Mouse (Mus musculus) kidney, postnatal 10 days (tissue): ENCODE results near the gene Slc25a51.
"Not testable (repeated sequence)": the region's sequence is repeated elsewhere in the genome, so short reads cannot be mapped to it uniquely, and the experiment has no call there.

Experiments used
- DNase-seq: peaks from one replicate; pipeline ENCODE4 v3.0.0; 2021; ENCODE audit warnings: mixed read lengths

Slc25a51 gene

GRCm38 (mm10) chr4:45422640-45423039 is 14.1 kb upstream of the Slc25a51 start:
- no peak for DNase-seq

DNA sequence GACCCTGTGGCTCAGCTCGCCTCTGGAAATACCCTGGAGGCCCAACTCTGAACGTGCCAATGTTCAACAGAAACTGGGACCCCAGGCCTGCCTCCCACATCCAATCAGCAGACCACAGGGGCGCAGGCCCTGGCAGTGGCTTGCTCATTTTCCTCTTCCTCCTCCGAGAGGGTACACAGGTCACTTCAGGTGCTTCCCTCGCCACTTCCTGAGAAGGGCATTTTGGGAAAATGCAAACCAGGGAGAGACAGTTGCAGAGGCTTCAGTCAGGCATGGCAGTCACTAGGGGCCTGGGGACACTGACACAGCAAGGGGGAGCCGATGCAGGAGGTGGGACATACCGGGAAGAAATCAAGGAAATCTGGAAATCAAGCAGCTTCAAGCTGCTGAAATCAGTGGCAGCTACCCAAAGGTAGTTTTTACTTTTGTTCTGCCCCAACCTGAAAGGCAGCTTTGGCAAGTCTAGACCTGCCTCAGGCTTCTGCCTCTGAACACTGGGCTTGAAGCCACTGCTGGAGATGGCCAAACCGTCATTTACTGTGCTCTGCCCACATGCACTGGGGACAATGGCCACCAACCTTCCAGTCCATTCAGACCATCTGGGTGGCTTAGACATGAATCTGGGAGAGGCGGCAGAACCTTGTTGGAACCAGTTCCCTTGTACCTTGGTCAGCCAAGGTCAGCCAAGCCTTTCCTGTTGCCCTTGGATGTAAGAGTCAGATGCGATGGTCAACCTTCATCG is 13.1 kb upstream of the Slc25a51 start:
- DNase-seq, result peak; percentile 51

DNA sequence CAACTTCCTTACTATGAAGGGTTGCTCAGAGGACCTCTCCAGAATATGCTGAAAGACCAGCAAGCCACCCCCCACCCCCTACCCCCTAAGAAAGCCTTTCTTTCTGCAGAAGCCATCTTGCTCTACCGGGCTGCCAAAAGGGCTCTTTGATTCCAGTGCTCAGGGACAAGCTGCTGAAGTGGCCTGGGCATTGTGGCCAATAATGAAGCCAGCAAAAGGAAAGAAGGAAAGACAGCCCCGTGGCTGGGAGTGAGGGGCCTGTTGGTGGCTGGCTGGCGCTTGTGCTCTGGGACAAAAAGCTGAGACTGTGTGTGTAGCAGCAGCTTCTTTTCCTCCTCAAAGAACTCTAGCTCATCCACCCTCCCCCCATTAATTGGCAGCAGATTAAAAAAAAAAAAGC is 12.2 kb upstream of the Slc25a51 start:
- no peak for DNase-seq

DNA sequence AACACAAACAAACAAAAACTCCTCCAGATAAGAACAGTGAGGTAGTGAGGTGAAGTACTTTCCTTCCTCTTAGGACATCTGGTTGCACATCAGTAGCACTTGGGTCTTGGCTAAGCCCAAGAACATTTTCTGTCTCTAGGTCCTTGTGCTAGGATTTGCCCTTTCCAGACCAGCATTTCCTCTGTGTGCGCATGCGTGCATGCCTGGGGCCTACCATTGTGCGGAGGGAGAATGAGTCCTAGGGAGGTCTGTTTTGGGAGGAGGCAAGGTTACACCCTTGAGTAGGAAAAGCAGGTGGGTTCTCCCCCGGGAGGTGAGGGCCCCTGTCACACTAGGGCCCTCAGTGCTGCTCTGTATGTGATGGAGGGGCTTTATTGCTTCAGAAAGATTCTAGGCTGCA is 10.5 kb upstream of the Slc25a51 start:
- no peak for DNase-seq

DNA sequence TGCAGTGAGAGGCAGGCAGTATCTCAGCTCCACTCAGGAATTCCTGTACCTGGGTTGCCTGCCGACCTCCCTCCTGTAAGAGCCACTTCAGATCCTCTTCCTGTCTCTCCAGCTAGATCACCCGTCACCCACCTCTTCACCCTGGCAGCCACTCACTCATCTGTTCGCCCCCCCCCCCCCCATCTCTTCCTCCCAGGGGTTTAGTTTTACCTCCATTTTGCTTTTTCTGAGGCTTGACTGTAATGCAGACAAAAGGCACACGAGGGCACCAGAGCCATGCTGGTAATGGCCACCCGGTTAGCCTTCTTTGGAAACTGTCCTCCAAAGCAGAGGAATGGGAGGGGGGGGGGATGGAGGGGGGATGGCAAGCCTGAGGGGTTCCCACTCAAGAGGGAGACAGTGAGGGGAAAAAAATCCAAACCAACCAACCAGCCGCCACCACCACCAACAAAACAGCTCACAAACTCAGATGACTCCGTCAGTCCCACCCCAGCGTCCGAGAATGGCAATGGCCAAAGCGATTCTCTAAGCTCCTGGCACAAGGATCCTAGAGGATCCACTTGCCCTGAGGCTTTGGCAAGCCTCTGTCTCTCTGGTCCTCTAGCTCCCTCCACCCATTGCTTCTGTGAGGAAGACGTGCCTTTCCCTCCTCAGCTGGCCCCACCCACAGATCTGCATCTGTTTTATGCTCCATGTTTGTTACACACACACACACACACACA is 9.8 kb upstream of the Slc25a51 start:
- DNase-seq, result peak; percentile 77

DNA sequence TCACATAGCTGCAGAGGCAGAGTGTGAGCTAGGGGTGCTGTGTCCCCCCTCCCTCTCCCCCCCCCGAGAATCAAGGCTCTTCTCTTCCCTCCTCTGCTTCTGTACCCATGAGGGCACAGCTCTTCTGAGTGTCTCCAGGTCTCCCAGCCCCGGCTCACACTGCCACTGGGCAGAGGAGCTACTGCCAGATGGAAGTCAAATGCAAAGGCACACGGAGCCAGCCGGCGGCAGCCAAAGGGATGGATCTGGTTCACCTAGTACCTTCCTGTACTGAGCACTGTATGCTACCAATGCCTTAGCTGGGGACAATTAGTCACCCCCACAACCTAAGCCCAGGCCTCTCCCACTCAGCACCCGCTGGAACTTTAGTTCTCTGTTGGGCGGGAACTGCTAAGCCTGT is 7.7 kb upstream of the Slc25a51 start:
- no peak for DNase-seq

DNA sequence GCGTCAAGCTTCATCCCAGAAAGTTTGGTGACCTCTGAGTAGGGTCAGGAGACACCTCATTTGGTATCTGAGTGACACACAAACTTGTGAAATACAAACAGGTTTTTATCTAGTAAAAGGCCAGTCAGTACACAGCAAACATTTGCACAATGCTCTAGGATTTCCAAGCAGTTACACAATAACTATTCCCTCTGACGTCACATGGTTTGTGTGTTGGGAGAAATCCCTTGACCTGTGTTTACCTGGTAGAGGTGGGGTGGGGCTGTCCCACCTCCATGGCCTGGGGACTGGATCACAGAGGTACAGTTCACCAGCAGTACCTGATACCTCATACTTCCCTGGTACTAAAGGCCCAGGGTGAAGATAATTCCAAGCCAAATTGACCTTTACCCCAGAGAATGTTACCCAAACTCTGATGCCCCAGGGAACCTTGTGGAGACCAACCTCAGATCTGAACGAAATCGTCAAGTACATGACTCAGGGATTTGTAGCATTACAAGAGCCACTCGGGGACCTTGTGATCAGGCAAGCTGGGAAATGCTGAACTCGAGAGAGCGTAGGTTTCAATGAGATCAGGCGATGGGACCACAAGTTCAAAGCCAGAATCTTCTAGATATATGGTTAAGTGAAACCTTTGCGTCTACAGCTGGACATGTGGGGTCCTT is 5.2 kb upstream of the Slc25a51 start:
- no peak for DNase-seq

- DNase-seq, result no peak
These were observed 4.0 kb upstream of the Slc25a51 start for GRCm38 (mm10) chr4:45412433-45413192.

DNA sequence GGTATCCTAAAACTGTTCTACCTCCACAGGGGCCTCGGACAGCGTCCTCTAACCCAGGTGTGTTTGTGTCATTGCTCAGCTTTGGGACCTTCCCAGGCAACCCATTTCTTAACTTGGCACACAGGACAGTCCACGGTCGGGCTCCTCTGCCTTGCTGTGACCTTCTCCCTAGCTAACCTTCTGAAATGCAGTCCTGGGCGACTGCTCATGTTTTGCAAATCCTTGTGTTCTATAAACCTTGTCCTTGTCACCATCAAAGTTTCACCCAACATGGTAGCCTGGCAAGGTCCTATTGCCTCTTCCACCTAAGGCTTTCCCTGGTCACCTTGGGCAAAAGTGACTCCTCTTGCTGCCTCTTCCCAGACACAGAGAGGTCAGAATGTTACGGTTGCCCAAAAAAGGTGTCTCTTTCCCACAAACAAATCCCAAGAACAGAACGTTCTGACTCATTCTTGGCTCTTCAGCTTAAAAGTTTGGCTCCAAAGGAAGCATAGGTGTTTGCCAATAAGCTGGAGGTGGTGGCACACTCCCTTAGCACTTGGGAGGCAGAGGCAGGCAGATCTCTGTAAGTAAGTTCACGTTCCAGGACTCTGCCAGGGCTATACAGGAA is 2.7 kb upstream of the Slc25a51 start:
- no peak for DNase-seq

- peak; percentile 92 for DNase-seq
These were observed 704 bp upstream of the Slc25a51 start for GRCm38 (mm10) chr4:45409270-45409669.

GRCm38 (mm10) chr4:45407703-45408334 is 747 bp downstream of the Slc25a51 start:
- peak; percentile 54 for DNase-seq

DNA sequence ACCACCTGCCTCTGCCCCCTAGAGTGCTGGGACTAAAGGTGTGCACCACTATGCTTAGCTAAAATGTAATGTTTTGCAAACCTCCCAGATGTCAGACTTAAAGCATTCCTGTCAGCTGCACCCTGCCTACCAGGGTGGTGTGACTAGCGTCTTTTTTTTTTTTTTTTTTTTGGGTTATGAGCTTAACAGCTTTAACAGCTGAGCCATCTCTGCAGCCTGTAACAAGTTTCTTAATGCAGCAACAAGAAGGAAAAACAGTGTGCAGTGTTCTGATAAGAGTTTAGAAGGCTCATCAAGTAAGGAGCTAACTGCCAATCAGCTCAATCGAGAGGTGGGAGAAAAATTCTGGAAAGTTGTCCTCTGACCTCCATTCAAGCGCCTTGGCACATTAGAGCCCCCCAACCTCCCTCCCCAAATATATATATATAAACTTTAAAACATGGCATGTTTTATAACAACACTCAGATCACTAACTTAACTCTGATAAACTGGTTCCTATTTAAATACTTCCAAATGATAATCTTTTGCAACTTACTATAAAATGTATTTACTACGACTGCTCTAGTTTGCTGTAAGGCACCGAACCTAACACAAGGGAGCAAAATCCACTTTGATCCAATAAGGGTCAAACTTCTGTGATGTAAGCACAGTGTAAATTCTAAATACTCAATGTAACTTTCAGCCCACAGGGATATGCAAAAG is 1.4 kb downstream of the Slc25a51 start:
- DNase-seq, result no peak

GRCm38 (mm10) chr4:45406397-45406796 is 2.2 kb downstream of the Slc25a51 start:
- DNase-seq, result no peak

GRCm38 (mm10) chr4:45405315-45405714 is 3.3 kb downstream of the Slc25a51 start:
- DNase-seq, result peak; percentile 44

- DNase-seq, result no peak
These were observed 4.5 kb downstream of the Slc25a51 start for GRCm38 (mm10) chr4:45404086-45404485.

- DNase-seq, result no peak
These were observed 5.1 kb downstream of the Slc25a51 start for GRCm38 (mm10) chr4:45403499-45403878.

DNA sequence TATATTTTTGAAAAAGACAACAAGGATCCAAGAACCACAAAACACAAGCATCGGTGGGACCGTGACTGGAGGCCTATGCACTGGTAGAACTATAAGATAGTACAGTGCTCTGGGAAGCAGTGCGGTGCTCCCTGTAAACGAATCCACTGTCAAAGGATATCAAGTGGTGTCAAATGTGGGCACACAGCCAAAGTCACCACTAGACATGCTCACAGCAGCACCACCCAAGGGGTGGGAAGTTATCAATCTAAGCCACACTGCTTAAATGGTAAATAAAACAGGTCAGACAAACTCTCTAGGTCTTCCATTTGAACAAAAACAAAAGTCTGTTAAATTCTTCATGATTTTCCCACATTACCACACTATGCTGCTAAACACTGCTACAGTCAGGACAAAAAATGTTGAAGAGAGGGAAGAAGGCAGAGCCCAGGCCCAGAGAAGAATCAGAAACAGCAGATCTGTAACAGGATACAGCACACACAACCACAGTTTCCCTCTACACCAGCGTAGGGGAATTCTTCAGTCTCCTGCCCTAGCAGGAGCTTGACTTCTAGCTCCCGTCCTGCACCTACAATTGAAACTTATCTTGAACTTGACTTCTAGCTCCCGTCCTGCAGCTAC is 5.6 kb downstream of the Slc25a51 start:
- DNase-seq, result no peak

GRCm38 (mm10) chr4:45402281-45402680 is 6.3 kb downstream of the Slc25a51 start:
- DNase-seq, result no peak

DNA sequence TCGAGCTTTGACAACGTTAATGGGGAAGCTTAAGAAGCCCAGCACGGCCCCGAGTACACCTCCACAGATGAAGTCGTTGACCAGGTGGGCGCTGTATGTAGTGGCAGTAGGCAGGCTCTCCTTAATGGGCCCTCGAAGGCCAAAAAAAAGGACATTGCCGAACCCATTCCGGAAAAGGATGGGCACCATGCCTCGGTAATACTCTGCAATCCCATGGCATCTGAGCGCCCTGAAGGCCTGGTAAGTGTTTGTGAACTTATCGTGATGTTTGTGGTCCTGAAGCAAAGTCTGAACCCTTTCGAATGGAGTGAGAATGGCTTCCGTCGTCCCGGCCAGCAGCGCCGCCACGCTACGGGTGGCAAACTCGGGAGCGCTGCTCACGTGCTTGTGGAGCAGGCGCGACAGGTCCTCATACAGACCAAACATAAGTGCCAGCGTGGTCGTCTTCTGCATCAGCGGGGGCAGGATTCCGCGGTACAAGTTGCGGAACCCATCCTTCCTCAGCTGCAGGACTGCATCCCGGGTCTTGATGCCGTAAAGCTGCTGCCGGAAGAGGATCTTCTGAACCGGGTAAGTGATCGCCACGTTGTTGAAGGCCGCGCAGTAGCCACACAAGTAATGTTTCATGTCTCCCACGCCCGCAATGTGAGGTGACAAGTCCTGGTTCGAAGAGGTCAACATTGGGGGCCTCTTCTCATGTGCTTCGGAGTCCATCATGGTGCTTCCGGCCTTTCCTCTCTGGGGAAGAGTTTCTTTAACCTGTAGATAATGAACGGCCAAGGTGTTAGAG is 8.9 kb downstream of the Slc25a51 start:
- no peak for DNase-seq

GRCm38 (mm10) chr4:45398315-45398714 is 10.3 kb downstream of the Slc25a51 start:
- DNase-seq, result not testable (repeated sequence)
